ENCODE assay signal across 23 mouse cellular contexts in the genomic region with DNA sequence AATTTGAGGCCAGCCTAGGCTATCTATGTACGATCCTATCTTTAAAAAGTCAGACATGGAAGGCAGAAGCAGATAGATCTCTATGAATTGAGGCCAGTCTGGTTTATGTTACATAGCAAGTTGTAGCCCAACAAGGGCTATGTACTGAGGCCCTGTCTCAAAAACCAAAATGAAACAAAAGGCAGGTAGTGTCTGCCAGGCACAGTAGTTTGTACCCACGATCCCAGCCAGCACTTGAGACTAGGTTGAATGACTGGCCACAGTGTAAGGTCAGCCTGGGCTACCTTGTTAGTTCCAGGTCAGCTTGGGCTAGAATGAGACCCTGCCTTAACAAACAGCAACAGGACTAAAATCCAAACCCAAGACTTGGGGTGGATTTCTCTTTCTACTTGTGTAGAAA. TPM values are rescaled to one million over a fixed set of nuclear protein-coding genes. Genes with fewer than 3 reads are reported as not detected.
DNase-seq lines count a peak whose midpoint lies in the region; ATAC-seq and TF ChIP-seq lines count a peak whose summit lies in the region.
"Had no signal": no experiment of that assay in that cellular context is flagged by ENCODE, and none has a peak within 500 bp of the region (broad histone marks: within the 10 kb centered on the region; RNA-seq: fewer than 3 reads in every experiment).

No protein-coding gene starts in this region.

- H3K9me3 ChIP-seq in liver, postnatal 0 days (ENCODE audit: low read length) = no peaks in the 10 kb centered on the region
- H3K9me3 ChIP-seq in liver, embryonic 11.5 days (ENCODE audit: control insufficient read depth, low read length) = no peaks in the 10 kb centered on the region
- H3K9me3 ChIP-seq in CH12.LX (replicated peaks; ENCODE audit: low read length) = no peaks in the 10 kb centered on the region
- H3K9me3 ChIP-seq: embryonic facial prominence, embryonic 13.5 days; forebrain, embryonic 12.5 days; heart, embryonic 12.5 days; hindbrain, embryonic 10.5 days had no signal

- no peak overlapping the region for H3K9ac ChIP-seq in liver, postnatal 0 days (replicated peaks)
- H3K9ac ChIP-seq in liver, embryonic 11.5 days (ENCODE audit: low read depth, low read length) = no peak overlapping the region
- peak overlapping the region; percentile 64 for H3K9ac ChIP-seq in CH12.LX (ENCODE audit: insufficient read depth, low read depth)
- H3K9ac ChIP-seq: embryonic facial prominence, embryonic 13.5 days; forebrain, embryonic 12.5 days; heart, embryonic 12.5 days; hindbrain, embryonic 14.5 days had no signal

- dilution Hi-C loops in CH12.LX (cut with MboI; ENCODE audit: extremely low pct_ligation_motif_present, extremely low pct_unique_long_range_greater_than_20kb, low sequenced_read_pairs) = no loop called here

- WGBS in liver, postnatal 0 days (ENCODE audit: insufficient replicate concordance) = 57% methylated on average over 2 of the region's 2 CpGs
- WGBS in liver, embryonic 11.5 days = 63% methylated on average over 2 of the region's 2 CpGs

- no peaks in the 10 kb centered on the region for H3K4me1 ChIP-seq in liver, postnatal 0 days (ENCODE audit: insufficient read depth)
- H3K4me1 ChIP-seq in liver, embryonic 11.5 days (replicated peaks; ENCODE audit: control insufficient read depth, insufficient read depth, low read length) = no peaks in the 10 kb centered on the region
- peaks cover under 1 to 13% of the 10 kb centered on the region in 2 experiments; a peak in 3 of 4 replicates for H3K4me1 ChIP-seq in CH12.LX (ENCODE audit: control insufficient read depth in 1 of 2, insufficient read depth in 2 of 2)
- no peaks in the 10 kb centered on the region for H3K4me1 ChIP-seq in brown adipose tissue, adult 24 weeks (ENCODE audit: control insufficient read depth, insufficient read depth, insufficient read length, low read length)
- H3K4me1 ChIP-seq: embryonic facial prominence, embryonic 13.5 days; forebrain, embryonic 12.5 days; heart, embryonic 12.5 days had no signal

- DNase-seq in liver, postnatal 0 days = no peak
- DNase-seq in liver, embryonic 11.5 days (ENCODE audit: low spot score) = no peak
- peak; percentile 27 for DNase-seq in CH12.LX (ENCODE audit: extremely low read depth)
- no peak for DNase-seq in frontal cortex, adult 2 months (ENCODE audit: extremely low spot score in 1 of 2, low spot score in 1 of 2)
- DNase-seq in gastrocnemius, adult 8-10 months (ENCODE audit: low spot score in 2 of 2) = no peak
- DNase-seq: adrenal gland, adult 2 months; adrenal gland, postnatal 25 days; cerebellum, adult 11 months; cerebellum, adult 9-11 months; cerebellum, postnatal 36 days; gastrocnemius, postnatal 25 days had no signal

- H3K79me2 ChIP-seq in CH12.LX (replicated peaks; ENCODE audit: control insufficient read depth, extremely low read depth, insufficient read depth, poor library complexity, severe bottlenecking) = peaks cover 23% of the 10 kb centered on the region

- no peak for TF ChIP-seq POLR2A in CH12.LX (IDR thresholded peaks at IDR 0.05; ENCODE audit: low read depth, low read length)

- H3K36me3 ChIP-seq in liver, postnatal 0 days (replicated peaks; ENCODE audit: insufficient read depth, low read length) = no peaks in the 10 kb centered on the region
- no peaks in the 10 kb centered on the region for H3K36me3 ChIP-seq in liver, embryonic 11.5 days (ENCODE audit: control insufficient read depth, insufficient read depth, low read length)
- H3K36me3 ChIP-seq in CH12.LX (replicated peaks in 1 of 2; ENCODE audit: control insufficient read depth in 1 of 2, insufficient read depth in 1 of 2, low read length in 1 of 2) = peaks cover 0 to 13% of the 10 kb centered on the region in 2 experiments
- H3K36me3 ChIP-seq: embryonic facial prominence, embryonic 13.5 days; forebrain, embryonic 12.5 days; heart, embryonic 12.5 days; hindbrain, embryonic 10.5 days had no signal

- in situ Hi-C loops in CH12.LX (cut with MboI; ENCODE audit: low pct_ligation_motif_present, low pct_unique_long_range_greater_than_20kb, low sequenced_read_pairs) = loop anchor here (10.0 kb wide), 1 partner anchor 226 kb away; no protein-coding TSS in a partner anchor

- H3K27ac ChIP-seq in liver, postnatal 0 days (ENCODE audit: low read depth) = 0 out of 2 replicates have a peak overlapping the region, but pooled peaks have one; percentile 18
- no peak overlapping the region for H3K27ac ChIP-seq in liver, embryonic 11.5 days (ENCODE audit: low read depth, low read length)
- H3K27ac ChIP-seq in CH12.LX (ENCODE audit: insufficient read depth, low read depth) = peak overlapping the region; percentile 86
- peak overlapping the region; percentile 55 for H3K27ac ChIP-seq in brown adipose tissue, adult 24 weeks (replicated peaks; ENCODE audit: low read depth, low read length)
- H3K27ac ChIP-seq: embryonic facial prominence, embryonic 13.5 days; forebrain, embryonic 12.5 days; hindbrain, embryonic 10.5 days; hindbrain, embryonic 14.5 days had no signal

- no peaks in the 10 kb centered on the region for H3K27me3 ChIP-seq in liver, postnatal 0 days (ENCODE audit: insufficient read depth, low read length)
- no peaks in the 10 kb centered on the region for H3K27me3 ChIP-seq in liver, embryonic 11.5 days (replicated peaks; ENCODE audit: control insufficient read depth, insufficient read depth, low read length)
- H3K27me3 ChIP-seq in CH12.LX (replicated peaks) = no peaks in the 10 kb centered on the region
- H3K27me3 ChIP-seq: embryonic facial prominence, embryonic 13.5 days; forebrain, embryonic 12.5 days; heart, embryonic 12.5 days had no signal

- no peak overlapping the region for H3K4me3 ChIP-seq in liver, postnatal 0 days (ENCODE audit: low read depth, low read length)
- H3K4me3 ChIP-seq in liver, embryonic 11.5 days (ENCODE audit: low read depth, low read length) = no peak overlapping the region
- H3K4me3 ChIP-seq in CH12.LX (replicated peaks in 1 of 3; ENCODE audit: low read depth in 2 of 3, low read length in 2 of 3, poor library complexity in 1 of 3) = peak overlapping the region; percentile 40 to 85 (median 54)
- H3K4me3 ChIP-seq in brown adipose tissue, adult 24 weeks (ENCODE audit: insufficient read depth, low read depth, low read length) = no peak overlapping the region
- H3K4me3 ChIP-seq: embryonic facial prominence, embryonic 13.5 days; forebrain, embryonic 12.5 days; heart, embryonic 12.5 days; hindbrain, embryonic 10.5 days had no signal

- no peak for TF ChIP-seq CTCF in liver, postnatal 0 days (IDR thresholded peaks at IDR 0.05; ENCODE audit: low read depth)
- no peak for TF ChIP-seq CTCF in CH12.LX (conservative IDR thresholded peaks at IDR 0.05 in 1 of 2, IDR thresholded peaks at IDR 0.05 in 1 of 2; ENCODE audit: low read depth in 2 of 2, low read length in 2 of 2)

- ATAC-seq in liver, postnatal 0 days = no peak
- no peak for ATAC-seq in liver, embryonic 11.5 days (replicated peaks; ENCODE audit: low FRiP score)
- ATAC-seq: forebrain, embryonic 16.5 days had no signal

- no peak for TF ChIP-seq EP300 in liver, postnatal 0 days (IDR thresholded peaks at IDR 0.05; ENCODE audit: low read depth)
- 0 out of 2 replicates have a peak, but pooled peaks have one; percentile 23 for TF ChIP-seq EP300 in CH12.LX (IDR thresholded peaks at IDR 0.05; ENCODE audit: low read length)

- H3K4me2 ChIP-seq in liver, postnatal 0 days (ENCODE audit: low read depth, low read length) = no peak overlapping the region
- H3K4me2 ChIP-seq in liver, embryonic 11.5 days = no peak overlapping the region
- H3K4me2 ChIP-seq in CH12.LX (ENCODE audit: insufficient read depth, low read depth, poor library complexity, severe bottlenecking) = peak overlapping the region; percentile 65
- H3K4me2 ChIP-seq: embryonic facial prominence, embryonic 13.5 days; forebrain, embryonic 12.5 days; heart, embryonic 12.5 days; hindbrain, embryonic 14.5 days had no signal

- no peak for TF ChIP-seq RAD21 in CH12.LX (IDR thresholded peaks at IDR 0.05; ENCODE audit: low read depth, low read length)

RNA-seq across cellular contexts. Expression of gene Lpxn, which starts 4.6 kb away (rescaled TPM):
- 3.1 and 4.1 TPM in 2 replicates for polyA plus RNA-seq in liver, postnatal 0 days (2015; fragmentation: Nextera tagmentation; extraction: Ambion mirVana)
- 1.5 and 2.1 TPM in 2 replicates for polyA plus RNA-seq in liver, embryonic 11.5 days (2014; fragmentation: Nextera tagmentation; extraction: Ambion mirVana)
- 39.2 and 43.0 TPM in 2 replicates for total RNA-seq in CH12.LX (2012; rRNA removed)
- total RNA-seq in CH12.LX (2014; rRNA removed) = 140 and 149 TPM in 2 replicates
- 61.6 and 66.4 TPM in 2 replicates for polyA plus RNA-seq in CH12.LX (2012; ENCODE audit: insufficient read length, low read depth)
- polyA plus RNA-seq in brown adipose tissue, adult 24 weeks (2012; ENCODE audit: insufficient read depth, insufficient read length, missing spikeins) = 0.67 and 1.2 TPM in 2 replicates
- 1.8 and 2.5 TPM in 2 replicates for polyA plus RNA-seq in frontal cortex, adult 2 months (2012; rRNA removed)
- total RNA-seq in gastrocnemius, adult 8-10 months (2022) = under 1 TPM in 3 of 4 experiments, not detected in 1; 0.17 to 0.27 (median 0.22) TPM

RNA-seq across cellular contexts. Expression of gene Zfp91, which starts 4.7 kb away (rescaled TPM):
- polyA plus RNA-seq in liver, postnatal 0 days (2015; fragmentation: Nextera tagmentation; extraction: Ambion mirVana) = 6.7 and 7.0 TPM in 2 replicates
- 7.0 and 7.4 TPM in 2 replicates for polyA plus RNA-seq in liver, embryonic 11.5 days (2014; fragmentation: Nextera tagmentation; extraction: Ambion mirVana)
- total RNA-seq in CH12.LX (2012; rRNA removed) = 19.3 and 25.5 TPM in 2 replicates
- 44.8 and 49.2 TPM in 2 replicates for total RNA-seq in CH12.LX (2014; rRNA removed)
- polyA plus RNA-seq in CH12.LX (2012; ENCODE audit: insufficient read length, low read depth) = 44.7 and 46.4 TPM in 2 replicates
- 109 and 111 TPM in 2 replicates for polyA plus RNA-seq in brown adipose tissue, adult 24 weeks (2012; ENCODE audit: insufficient read depth, insufficient read length, missing spikeins)
- 46.6 and 50.8 TPM in 2 replicates for polyA plus RNA-seq in frontal cortex, adult 2 months (2012; rRNA removed)
- total RNA-seq in gastrocnemius, adult 8-10 months (2022) = 100 to 1,000 TPM; 130 to 182 (median 149) TPM

RNA-seq across cellular contexts. Expression of gene Cntf, which starts 35.2 kb away (rescaled TPM):
- 0.23 and 0.52 TPM in 2 replicates for polyA plus RNA-seq in liver, postnatal 0 days (2015; fragmentation: Nextera tagmentation; extraction: Ambion mirVana)
- 0.27 and 0.78 TPM in 2 replicates for polyA plus RNA-seq in liver, embryonic 11.5 days (2014; fragmentation: Nextera tagmentation; extraction: Ambion mirVana)
- total RNA-seq in CH12.LX (2012; rRNA removed) = 1.6 and 1.7 TPM in 2 replicates
- 2.2 and 2.4 TPM in 2 replicates for total RNA-seq in CH12.LX (2014; rRNA removed)
- polyA plus RNA-seq in CH12.LX (2012; ENCODE audit: insufficient read length, low read depth) = 2.4 and 3.6 TPM in 2 replicates
- 1.8 and 2.6 TPM in 2 replicates for polyA plus RNA-seq in brown adipose tissue, adult 24 weeks (2012; ENCODE audit: insufficient read depth, insufficient read length, missing spikeins)
- 3.3 and 3.9 TPM in 2 replicates for polyA plus RNA-seq in frontal cortex, adult 2 months (2012; rRNA removed)
- 1 to 10 TPM in 3 of 4 experiments, under 1 TPM in 1; 0.92 to 2.5 (median 1.8) TPM for total RNA-seq in gastrocnemius, adult 8-10 months (2022)
- polyA plus RNA-seq: adrenal gland, adult 2 months had no signal

RNA-seq across cellular contexts. Expression of gene Gm5244, which starts 45.9 kb away (rescaled TPM):
- polyA plus RNA-seq in liver, postnatal 0 days (2015; fragmentation: Nextera tagmentation; extraction: Ambion mirVana) = not detected in 2 replicates
- not detected in 2 replicates for polyA plus RNA-seq in liver, embryonic 11.5 days (2014; fragmentation: Nextera tagmentation; extraction: Ambion mirVana)
- total RNA-seq in CH12.LX (2012; rRNA removed) (not detected in 2 replicates), CH12.LX (2014; rRNA removed) (not detected in 2 replicates)
- not detected in 2 replicates for polyA plus RNA-seq in CH12.LX (2012; ENCODE audit: insufficient read length, low read depth)
- not detected in 2 replicates for polyA plus RNA-seq in brown adipose tissue, adult 24 weeks (2012; ENCODE audit: insufficient read depth, insufficient read length, missing spikeins)
- not detected in 2 replicates for polyA plus RNA-seq in frontal cortex, adult 2 months (2012; rRNA removed)
- not detected for total RNA-seq in gastrocnemius, adult 8-10 months (2022)
- total RNA-seq: adrenal gland, adult 2 months; adrenal gland, postnatal 25 days; gastrocnemius, adult 18-20 months; gastrocnemius, postnatal 25 days; granulocyte monocyte progenitor cell, adult 5-6 weeks; heart, adult 8-10 months; heart, postnatal 25 days had no signal
- polyA plus RNA-seq: adrenal gland, adult 2 months; embryonic facial prominence, embryonic 13.5 days; forebrain, embryonic 12.5 days; forebrain, embryonic 16.5 days; heart, embryonic 12.5 days; heart, embryonic 16.5 days; hindbrain, embryonic 10.5 days; hindbrain, embryonic 14.5 days had no signal

RNA-seq across cellular contexts. Expression of gene Olfr1444, which starts 56.5 kb away (rescaled TPM):
- not detected in 2 replicates for polyA plus RNA-seq in liver, postnatal 0 days (2015; fragmentation: Nextera tagmentation; extraction: Ambion mirVana)
- polyA plus RNA-seq in liver, embryonic 11.5 days (2014; fragmentation: Nextera tagmentation; extraction: Ambion mirVana) = not detected in 2 replicates
- not detected in 2 replicates for total RNA-seq in CH12.LX (2012; rRNA removed)
- total RNA-seq in CH12.LX (2014; rRNA removed) = not detected in 2 replicates
- not detected in 2 replicates for polyA plus RNA-seq in CH12.LX (2012; ENCODE audit: insufficient read length, low read depth)
- polyA plus RNA-seq in brown adipose tissue, adult 24 weeks (2012; ENCODE audit: insufficient read depth, insufficient read length, missing spikeins) = not detected in 2 replicates
- polyA plus RNA-seq in frontal cortex, adult 2 months (2012; rRNA removed) = not detected in 2 replicates
- not detected for total RNA-seq in gastrocnemius, adult 8-10 months (2022)
- total RNA-seq: adrenal gland, adult 2 months; adrenal gland, postnatal 25 days; gastrocnemius, adult 18-20 months; gastrocnemius, postnatal 25 days; granulocyte monocyte progenitor cell, adult 5-6 weeks; heart, adult 8-10 months; heart, postnatal 25 days had no signal
- polyA plus RNA-seq: adrenal gland, adult 2 months; embryonic facial prominence, embryonic 13.5 days; forebrain, embryonic 12.5 days; forebrain, embryonic 16.5 days; heart, embryonic 12.5 days; heart, embryonic 16.5 days; hindbrain, embryonic 10.5 days; hindbrain, embryonic 14.5 days had no signal

Comparison
In these comparisons a context has a peak if more than half of its experiments do, and no peak if none do; other contexts are left out.
1. H3K4me3 ChIP-seq: peak in CH12.LX (3 of 3); none in liver, postnatal 0 days (single experiment), liver, embryonic 11.5 days (single experiment) and brown adipose tissue, adult 24 weeks (single experiment).
2. RNA of gene Lpxn, which starts 4.6 kb away (polyA plus RNA-seq): 61.6 to 66.4 TPM in CH12.LX; 3.1 to 4.1 TPM in liver, postnatal 0 days, 1.8 to 2.5 TPM in frontal cortex, adult 2 months, 1.5 to 2.1 TPM in liver, embryonic 11.5 days and 0.67 to 1.2 TPM in brown adipose tissue, adult 24 weeks; every median in the first group is over 10 times any median in the second.